Mouse (Mus musculus) bone marrow, adult 2 months (tissue): ENCODE measurements around the gene Tsc22d3.

Experiments
- CTCF ChIP-seq: fragments of 200-500 bp; IDR thresholded peaks from 2 replicates; pipeline ENCODE4 v1.5.1; 2011; ENCODE audit warnings: low read length, control low read depth; ENCODE audit not compliant: control insufficient read depth, insufficient read depth
- POLR2A ChIP-seq: fragments of 200-500 bp; IDR thresholded peaks from 2 replicates; pipeline ENCODE4 v1.6.1; 2011; ENCODE audit warnings: low read depth, mild to moderate bottlenecking, control low read depth, low read length, borderline replicate concordance; ENCODE audit not compliant: control insufficient read depth

- TF ChIP-seq CTCF, result no peak
- TF ChIP-seq POLR2A, result no peak
Measured at GRCm38 (mm10) chrX:140530632-140531031, 69.8 kb downstream of the Tsc22d3 start.
